Mouse (Mus musculus) MEL (cell line): ENCODE results near the gene Cacna1c. TPM values are rescaled to one million over a fixed set of nuclear protein-coding genes. Genes with fewer than 3 reads are reported as not detected.

Source experiments
- DNase-seq: peaks from one replicate; pipeline ENCODE4 v3.0.0; 2011; ENCODE audit warnings: low read depth, low spot score
- H3K27ac ChIP-seq: 2 replicates; pipeline ENCODE4 v1.5.1; 2012; ENCODE audit warnings: low read depth, mild to moderate bottlenecking, control low read depth, low read length, moderate library complexity; ENCODE audit not compliant: control insufficient read depth
- H3K27me3 ChIP-seq, 2 experiments: fragments of 150-350 bp in 1 of 2; sonication (generic) in 1 of 2; 2 replicates each; pipeline ENCODE4 v1.6.1; 2012; ENCODE audit warnings: low read length in 2 of 2, mild to moderate bottlenecking in 2 of 2, improper control_type of control experiment in 1 of 2, moderate library complexity in 1 of 2; ENCODE audit not compliant: insufficient read depth in 2 of 2, control insufficient read depth in 1 of 2
- H3K36me3 ChIP-seq, 2 experiments: 2 replicates each; pipeline ENCODE4 v1.6.1; 2012 to 2014; ENCODE audit warnings: low read length in 2 of 2, improper control_type of control experiment in 1 of 2, inconsistent platforms in 1 of 2, mild to moderate bottlenecking in 1 of 2; ENCODE audit not compliant: insufficient read depth in 2 of 2, control insufficient read depth in 1 of 2
- H3K4me1 ChIP-seq, 2 experiments: fragments of 150-350 bp in 1 of 2; sonication (generic) in 1 of 2; 2 replicates each; pipeline ENCODE4 v1.6.1; 2012; ENCODE audit warnings: low read length in 2 of 2, improper control_type of control experiment in 1 of 2, mild to moderate bottlenecking in 1 of 2; ENCODE audit not compliant: insufficient read depth in 2 of 2, control insufficient read depth in 1 of 2
- H3K4me3 ChIP-seq, 2 experiments: fragments of 150-350 bp in 1 of 2; sonication (generic) in 1 of 2; 2 replicates each; pipeline ENCODE4 v1.5.1; 2012; ENCODE audit warnings: low read depth in 2 of 2, low read length in 2 of 2, mild to moderate bottlenecking in 2 of 2, moderate library complexity in 2 of 2, control low read depth in 1 of 2, improper control_type of control experiment in 1 of 2; ENCODE audit not compliant: control insufficient read depth in 1 of 2, insufficient read depth in 1 of 2
- H3K79me2 ChIP-seq: 2 replicates; pipeline ENCODE4 v1.6.1; 2012; ENCODE audit warnings: mild to moderate bottlenecking, low read length, moderate library complexity; ENCODE audit not compliant: control insufficient read depth, poor library complexity, insufficient read depth
- H3K9ac ChIP-seq: 2 replicates; pipeline ENCODE4 v1.6.1; 2012; ENCODE audit warnings: low read depth, mild to moderate bottlenecking, control low read depth, low read length, moderate library complexity; ENCODE audit not compliant: control insufficient read depth, poor library complexity, severe bottlenecking
- H3K9me3 ChIP-seq: fragments of 150-350 bp; sonication (generic); replicated peaks from 2 replicates; pipeline ENCODE4 v1.6.1; 2012; ENCODE audit warnings: mild to moderate bottlenecking, low read length, improper control_type of control experiment, moderate library complexity; ENCODE audit not compliant: insufficient read depth
- BHLHE40 ChIP-seq: IDR thresholded peaks from 2 replicates; pipeline ENCODE4 v1.6.1; 2012; ENCODE audit warnings: low read depth, mild to moderate bottlenecking, inconsistent platforms, low read length, improper control_type of control experiment, borderline replicate concordance
- CHD1 ChIP-seq: IDR thresholded peaks from 2 replicates; pipeline ENCODE4 v1.6.1; 2012; ENCODE audit warnings: low read depth, mild to moderate bottlenecking, inconsistent platforms, low read length, improper control_type of control experiment
- CHD2 ChIP-seq: IDR thresholded peaks from 2 replicates; pipeline ENCODE4 v1.6.1; 2011; ENCODE audit warnings: low read length, improper control_type of control experiment
- ELF1 ChIP-seq: IDR thresholded peaks from 2 replicates; pipeline ENCODE4 v1.6.1; 2014; ENCODE audit warnings: low read depth, mild to moderate bottlenecking, inconsistent platforms, low read length, improper control_type of control experiment, moderate library complexity
- GATA1 ChIP-seq: IDR thresholded peaks from 2 replicates; pipeline ENCODE4 v1.6.1; 2011; ENCODE audit warnings: low read depth, low read length, improper control_type of control experiment
- HCFC1 ChIP-seq: IDR thresholded peaks from 2 replicates; pipeline ENCODE4 v1.6.1; 2012; ENCODE audit warnings: low read depth, mild to moderate bottlenecking, inconsistent platforms, low read length, improper control_type of control experiment, moderate library complexity
- JUND ChIP-seq: IDR thresholded peaks from 2 replicates; pipeline ENCODE4 v1.6.1; 2011; ENCODE audit warnings: low read depth, mild to moderate bottlenecking, improper control_type of control experiment, low read length
- MAX ChIP-seq: IDR thresholded peaks from 2 replicates; pipeline ENCODE4 v1.6.1; 2011; ENCODE audit warnings: low read length, improper control_type of control experiment
- MEF2A ChIP-seq: IDR thresholded peaks from 2 replicates; pipeline ENCODE4 v1.6.1; 2014; ENCODE audit warnings: low read depth, mild to moderate bottlenecking, inconsistent platforms, low read length, improper control_type of control experiment; ENCODE audit not compliant: poor library complexity, insufficient replicate concordance, severe bottlenecking; ENCODE audit errors: extremely low read depth
- MYB ChIP-seq: IDR thresholded peaks from 2 replicates; pipeline ENCODE4 v1.6.1; 2011; ENCODE audit warnings: mild to moderate bottlenecking, low read depth, low read length, improper control_type of control experiment
- NRF1 ChIP-seq: IDR thresholded peaks from 2 replicates; pipeline ENCODE4 v1.6.1; 2014; ENCODE audit warnings: low read depth, mild to moderate bottlenecking, inconsistent platforms, low read length, improper control_type of control experiment, moderate library complexity; ENCODE audit not compliant: poor library complexity, insufficient read depth, severe bottlenecking
- RAD21 ChIP-seq: IDR thresholded peaks from 2 replicates; pipeline ENCODE4 v1.6.1; 2011; ENCODE audit warnings: mild to moderate bottlenecking, low read depth, low read length, improper control_type of control experiment
- SIN3A ChIP-seq: IDR thresholded peaks from 2 replicates; pipeline ENCODE4 v1.6.1; 2012; ENCODE audit warnings: low read length, improper control_type of control experiment, inconsistent platforms
- SMC3 ChIP-seq: IDR thresholded peaks from 2 replicates; pipeline ENCODE4 v1.6.1; 2011; ENCODE audit warnings: low read depth, low read length, improper control_type of control experiment
- TAL1 ChIP-seq: IDR thresholded peaks from 2 replicates; pipeline ENCODE4 v1.6.1; 2012; ENCODE audit warnings: mild to moderate bottlenecking, inconsistent platforms, low read length, moderate library complexity, mixed read lengths
- TBP ChIP-seq: IDR thresholded peaks from 2 replicates; pipeline ENCODE4 v1.8.0; 2011; ENCODE audit warnings: low read depth, low read length, improper control_type of control experiment
- UBTF ChIP-seq: IDR thresholded peaks from 2 replicates; pipeline ENCODE4 v1.6.1; 2012; ENCODE audit warnings: low read depth, mild to moderate bottlenecking, inconsistent platforms, low read length, improper control_type of control experiment, moderate library complexity, borderline replicate concordance; ENCODE audit not compliant: insufficient read depth
- ZKSCAN1 ChIP-seq: IDR thresholded peaks from 2 replicates; pipeline ENCODE4 v1.6.1; 2012; ENCODE audit warnings: low read depth, mild to moderate bottlenecking, inconsistent platforms, low read length, improper control_type of control experiment, moderate library complexity
- ZNF384 ChIP-seq: IDR thresholded peaks from 2 replicates; pipeline ENCODE4 v1.6.1; 2012; ENCODE audit warnings: low read depth, mild to moderate bottlenecking, inconsistent platforms, low read length, improper control_type of control experiment
- polyA plus RNA-seq, 2 experiments: library from polyadenylated mRNA; stranded (reverse) in 1 of 2; unstranded in 1 of 2; fragments of >175 nt in 1 of 2; fragments of >200 nt in 1 of 2; gene quantifications; 2 replicates each; pipeline versions ENCODE4 v1.2.1 to v1.2.4; 2012; ENCODE audit warnings: low replicate concordance in 2 of 2, low read depth in 1 of 2; ENCODE audit not compliant: insufficient read length in 2 of 2, insufficient read depth in 1 of 2, missing spikeins in 1 of 2
- total RNA-seq: library from RNA; depleted of rRNA; stranded (reverse); fragments of 300-350 nt; gene quantifications from 2 replicates; pipeline ENCODE4 v1.2.3, GENCODE M21; 2012

Gene Cacna1c
- total and polyA plus RNA-seq, 3 experiments = 3.4 to 4.4 TPM; not detected in 1

GRCm38 (mm10) chr6:118956234-118956633 lies 240.0 kb downstream of the Cacna1c start:
- H3K9me3 ChIP-seq = no peaks in the 10 kb centered on the region

GRCm38 (mm10) chr6:118955777-118956176 lies 240.4 kb downstream of the Cacna1c start:
- no peak for DNase-seq
- H3K9ac ChIP-seq = no peak overlapping the region
- H3K27ac ChIP-seq = no peak overlapping the region
- no peaks in the 10 kb centered on the region for H3K79me2 ChIP-seq
- H3K4me1 ChIP-seq = no peaks in the 10 kb centered on the region
- TF ChIP-seq TAL1 (no peak), SMC3 (no peak), RAD21 (no peak), JUND (no peak), BHLHE40 (no peak), SIN3A (no peak), ZKSCAN1 (no peak), MYB (no peak), MAX (no peak), ELF1 (no peak), GATA1 (no peak)
- TF ChIP-seq, all 39 proteins: peak for 0
- no peak overlapping the region for H3K4me3 ChIP-seq
- peaks cover 0 to 5% of the 10 kb centered on the region in 2 experiments for H3K27me3 ChIP-seq
- no peaks in the 10 kb centered on the region for H3K9me3 ChIP-seq
- no peaks in the 10 kb centered on the region for H3K36me3 ChIP-seq

More at GRCm38 (mm10) chr6:118956234-118956633, 240.0 kb downstream of the Cacna1c start:
- TF ChIP-seq NRF1 (no peak), MEF2A (no peak), TBP (no peak), CHD1 (no peak), HCFC1 (no peak), UBTF (no peak), SMC3 (no peak), ZNF384 (no peak), CHD2 (no peak)
- no peak overlapping the region for H3K27ac ChIP-seq
- H3K27me3 ChIP-seq = peaks cover 0 to 1% of the 10 kb centered on the region in 2 experiments
- DNase-seq = no peak
- no peaks in the 10 kb centered on the region for H3K36me3 ChIP-seq
- no peak overlapping the region for H3K4me3 ChIP-seq
- no peak overlapping the region for H3K9ac ChIP-seq
- no peaks in the 10 kb centered on the region for H3K79me2 ChIP-seq
- H3K4me1 ChIP-seq = no peaks in the 10 kb centered on the region
